Mouse (Mus musculus) myocyte (in vitro differentiated cells): ENCODE data around the gene Shq1.

Experiments used
- CEBPB ChIP-seq: IDR thresholded peaks from 2 replicates; pipeline ENCODE4 v1.6.1; 2011; ENCODE audit warnings: mild to moderate bottlenecking, moderate library complexity; ENCODE audit not compliant: poor library complexity, insufficient read depth, severe bottlenecking
- E2F4 ChIP-seq: IDR thresholded peaks from one replicate; pipeline ENCODE4 v1.6.1; 2011; ENCODE audit warnings: mild to moderate bottlenecking, control low read depth, moderate library complexity; ENCODE audit not compliant: insufficient read depth
- MAX ChIP-seq: IDR thresholded peaks from one replicate; pipeline ENCODE4 v1.6.1; 2011; ENCODE audit warnings: low read depth, mild to moderate bottlenecking, control low read depth
- MYOG ChIP-seq, 3 experiments: IDR thresholded peaks; one replicate each; pipeline ENCODE4 v1.6.1; 2011; ENCODE audit warnings: control low read depth in 2 of 3, low read depth in 2 of 3, mild to moderate bottlenecking in 2 of 3; ENCODE audit not compliant: insufficient read length in 2 of 3, control insufficient read depth in 1 of 3, insufficient read depth in 1 of 3
- POLR2A ChIP-seq: IDR thresholded peaks from one replicate; pipeline ENCODE4 v1.6.1; 2011; ENCODE audit warnings: low read depth, mild to moderate bottlenecking, control low read depth, moderate library complexity; ENCODE audit not compliant: insufficient read length
- USF1 ChIP-seq: IDR thresholded peaks from one replicate; pipeline ENCODE4 v1.6.1; 2011; ENCODE audit warnings: low read depth, mild to moderate bottlenecking, control low read depth, moderate library complexity

- TF ChIP-seq MYOG (IDR thresholded peaks at IDR 0.05; ENCODE audit: control insufficient read depth in 1 of 3, insufficient read depth in 1 of 3, insufficient read length in 2 of 3, low read depth in 2 of 3) = no peak
- TF ChIP-seq MAX = no peak
- no peak for TF ChIP-seq POLR2A
- no peak for TF ChIP-seq E2F4
- TF ChIP-seq CEBPB = no peak
- no peak for TF ChIP-seq USF1
Measured at GRCm38 (mm10) chr6:100521615-100522398, 149.2 kb downstream of the Shq1 start.
